Mouse (Mus musculus): ENCODE data around the gene 1500009C09Rik.

The 1500009C09Rik gene

GRCm38 (mm10) chr15:82252097-82252496, at the start of gene 1500009C09Rik:
Gene 1500009C09Rik (plus strand): TSS chr15:82252397.
- no peak for DNase-seq (ENCODE audit: low spot score)

GRCm38 (mm10) chr15:82203090-82203489, 49.1 kb upstream of the 1500009C09Rik start:
- no peak for DNase-seq (ENCODE audit: low spot score)

GRCm38 (mm10) chr15:82203611-82204351, 48.4 kb upstream of the 1500009C09Rik start:
- DNase-seq (ENCODE audit: low spot score): no peak

GRCm38 (mm10) chr15:82204680-82205371, 47.4 kb upstream of the 1500009C09Rik start:
- DNase-seq (ENCODE audit: low spot score): no peak

- no peak for DNase-seq (ENCODE audit: low spot score)
These were observed 45.7 kb upstream of the 1500009C09Rik start for GRCm38 (mm10) chr15:82206365-82207104.

GRCm38 (mm10) chr15:82207105-82207459, 45.1 kb upstream of the 1500009C09Rik start:
- no peak for DNase-seq (ENCODE audit: low spot score)

- no peak for DNase-seq (ENCODE audit: low spot score)
These were observed 44.5 kb upstream of the 1500009C09Rik start for GRCm38 (mm10) chr15:82207504-82208219.

- DNase-seq (ENCODE audit: low spot score): no peak
These were observed 43.9 kb upstream of the 1500009C09Rik start for GRCm38 (mm10) chr15:82208307-82208706.

- no peak for DNase-seq (ENCODE audit: low spot score)
These were observed 42.7 kb upstream of the 1500009C09Rik start for GRCm38 (mm10) chr15:82209295-82210050.

- no peak for DNase-seq (ENCODE audit: low spot score)
These were observed 41.4 kb upstream of the 1500009C09Rik start for GRCm38 (mm10) chr15:82210801-82211200.

- no peak for DNase-seq (ENCODE audit: low spot score)
These were observed 40.9 kb upstream of the 1500009C09Rik start for GRCm38 (mm10) chr15:82211281-82211680.

- DNase-seq (ENCODE audit: low spot score): no peak
These were observed 40.1 kb upstream of the 1500009C09Rik start for GRCm38 (mm10) chr15:82211911-82212751.

GRCm38 (mm10) chr15:82212752-82213063, 39.5 kb upstream of the 1500009C09Rik start, which contains the start of gene Shisa8:
Gene Shisa8 (minus strand): TSS chr15:82212815.
- DNase-seq (ENCODE audit: low spot score): no peak

- DNase-seq (ENCODE audit: low spot score): no peak
These were observed 39.0 kb upstream of the 1500009C09Rik start for GRCm38 (mm10) chr15:82213222-82213621.

- no peak for DNase-seq (ENCODE audit: low spot score)
These were observed 36.7 kb upstream of the 1500009C09Rik start for GRCm38 (mm10) chr15:82215332-82216046.

GRCm38 (mm10) chr15:82216142-82216827, 35.9 kb upstream of the 1500009C09Rik start:
- DNase-seq (ENCODE audit: low spot score): no peak

GRCm38 (mm10) chr15:82217039-82217438, 35.2 kb upstream of the 1500009C09Rik start:
- DNase-seq (ENCODE audit: low spot score): no peak

GRCm38 (mm10) chr15:82217980-82218379, 34.2 kb upstream of the 1500009C09Rik start:
- DNase-seq (ENCODE audit: low spot score): no peak
